Mouse (Mus musculus) forebrain, embryonic 15.5 days (tissue): ENCODE results near the gene Tex261. TPM values are rescaled to one million over a fixed set of nuclear protein-coding genes. Genes with fewer than 3 reads are reported as not detected.

Experiments used
- ATAC-seq: fragments of 200-750 bp; cut with Nextera tagmentation; replicated peaks from 2 replicates; pipeline ENCODE4 v1.8.0; 2017; ENCODE audit warnings: mild to moderate bottlenecking, moderate TSS enrichment, moderate library complexity
- H3K27ac ChIP-seq: fragments of 300-500 bp; sonication (generic); replicated peaks from 2 replicates; pipeline ENCODE4 v1.5.1; 2015; ENCODE audit warnings: mild to moderate bottlenecking, inconsistent platforms
- H3K27me3 ChIP-seq: fragments of 300-500 bp; sonication (generic); 2 replicates; pipeline ENCODE4 v1.6.1; 2015; ENCODE audit warnings: inconsistent platforms
- H3K36me3 ChIP-seq: fragments of 300-500 bp; sonication (generic); 2 replicates; pipeline ENCODE4 v1.6.1; 2015; ENCODE audit warnings: mild to moderate bottlenecking, inconsistent platforms
- H3K4me1 ChIP-seq: fragments of 300-500 bp; sonication (generic); 2 replicates; pipeline ENCODE4 v1.6.1; 2015; ENCODE audit warnings: inconsistent platforms
- H3K4me2 ChIP-seq: fragments of 300-500 bp; sonication (generic); replicated peaks from 2 replicates; pipeline ENCODE4 v1.6.1; 2015; ENCODE audit warnings: mild to moderate bottlenecking, inconsistent platforms
- H3K4me3 ChIP-seq: fragments of 300-500 bp; sonication (generic); 2 replicates; pipeline ENCODE4 v1.5.1; 2015; ENCODE audit warnings: mild to moderate bottlenecking, inconsistent platforms
- H3K9ac ChIP-seq: fragments of 300-500 bp; sonication (generic); replicated peaks from 2 replicates; pipeline ENCODE4 v1.6.1; 2015; ENCODE audit warnings: mild to moderate bottlenecking, inconsistent platforms
- H3K9me3 ChIP-seq: fragments of 300-500 bp; sonication (generic); 2 replicates; pipeline ENCODE4 v1.6.1; 2016; ENCODE audit warnings: inconsistent platforms
- WGBS: fragments of 180-500 bp; shearing (Covaris S2); methylation state at CpG from one replicate; pipeline ENCODE4 v1.1.7; 2015; ENCODE audit warnings: mixed read lengths; 5-methylcytosine and 5-hydroxymethylcytosine counted together
- polyA plus RNA-seq: library from polyadenylated mRNA; unstranded; fragments of >200 nt; fragmentation: Nextera tagmentation; extraction: Ambion mirVana; gene quantifications from 2 replicates; pipeline ENCODE4 v1.2.1, GENCODE M21; 2015

Gene Tex261
- polyA plus RNA-seq, 1 experiment from 2014 or later = 76.7 TPM

DNA sequence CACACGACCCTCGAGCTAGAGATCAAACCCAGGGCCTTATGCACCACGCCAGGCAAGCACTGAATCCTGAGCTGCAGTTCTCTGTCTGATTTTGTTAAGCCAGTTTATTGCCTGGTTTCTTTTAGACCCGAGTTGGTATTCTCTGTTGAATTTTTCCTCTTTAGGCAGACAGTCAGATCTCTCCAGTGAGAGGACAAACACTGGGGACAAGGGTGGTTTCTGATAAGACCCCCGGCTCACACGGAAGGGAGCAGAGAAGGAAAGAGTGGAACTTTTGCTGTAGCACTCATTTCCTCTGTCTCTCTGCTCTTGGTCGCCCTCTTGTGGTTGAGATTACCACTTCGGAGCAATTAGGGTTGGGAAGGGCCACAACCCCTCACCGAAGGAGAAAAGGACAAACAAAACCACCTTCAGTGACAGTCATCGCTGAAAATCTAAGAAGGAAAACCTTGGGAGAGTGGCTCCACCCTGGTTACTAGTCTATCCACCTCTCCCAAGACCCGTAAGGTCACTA is 25.4 kb downstream of the Tex261 start:
- no peak overlapping the region for H3K4me2 ChIP-seq
- WGBS = 5% methylated on average over 11 of the region's 11 CpGs

DNA sequence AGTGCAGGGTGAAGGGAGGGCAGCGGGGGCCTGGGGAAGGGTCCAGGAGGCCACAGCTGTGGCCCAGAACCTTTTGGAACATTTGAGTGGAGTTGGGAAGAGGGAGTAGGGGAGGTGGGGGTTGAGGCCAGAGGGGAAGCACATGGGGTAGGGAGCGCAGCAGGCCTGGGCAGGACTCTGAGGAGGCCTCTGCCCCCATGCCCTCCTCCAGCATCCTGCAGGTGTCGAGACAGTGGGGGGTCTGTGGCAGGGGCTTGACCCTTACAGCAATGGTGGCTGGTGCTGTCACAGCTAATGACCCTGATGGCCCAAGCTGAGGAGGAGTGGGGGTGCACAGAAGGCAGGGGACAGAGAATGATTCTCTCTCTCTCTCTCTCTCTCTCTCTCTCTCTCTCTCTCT is 26.3 kb downstream of the Tex261 start:
- no peak overlapping the region for H3K4me3 ChIP-seq
- no peak overlapping the region for H3K4me2 ChIP-seq
- H3K36me3 ChIP-seq = no peaks in the 10 kb centered on the region
- H3K27me3 ChIP-seq = no peaks in the 10 kb centered on the region; the same call in 1 of the 2 replicates
- H3K9me3 ChIP-seq = no peaks in the 10 kb centered on the region
- no peak overlapping the region for H3K9ac ChIP-seq
- no peaks in the 10 kb centered on the region for H3K4me1 ChIP-seq
- no peak for ATAC-seq
- H3K27ac ChIP-seq = no peak overlapping the region
- WGBS = 44% methylated on average over 3 of the region's 3 CpGs

More for the DNA sequence above, 25.4 kb downstream of the Tex261 start:
- H3K9me3 ChIP-seq = no peaks in the 10 kb centered on the region
- no peaks in the 10 kb centered on the region; the same call in 1 of the 2 replicates for H3K27me3 ChIP-seq
- H3K36me3 ChIP-seq = no peaks in the 10 kb centered on the region
- no peak for ATAC-seq
- no peak overlapping the region for H3K4me3 ChIP-seq
- H3K27ac ChIP-seq = no peak overlapping the region
- no peaks in the 10 kb centered on the region for H3K4me1 ChIP-seq
- no peak overlapping the region for H3K9ac ChIP-seq

DNA sequence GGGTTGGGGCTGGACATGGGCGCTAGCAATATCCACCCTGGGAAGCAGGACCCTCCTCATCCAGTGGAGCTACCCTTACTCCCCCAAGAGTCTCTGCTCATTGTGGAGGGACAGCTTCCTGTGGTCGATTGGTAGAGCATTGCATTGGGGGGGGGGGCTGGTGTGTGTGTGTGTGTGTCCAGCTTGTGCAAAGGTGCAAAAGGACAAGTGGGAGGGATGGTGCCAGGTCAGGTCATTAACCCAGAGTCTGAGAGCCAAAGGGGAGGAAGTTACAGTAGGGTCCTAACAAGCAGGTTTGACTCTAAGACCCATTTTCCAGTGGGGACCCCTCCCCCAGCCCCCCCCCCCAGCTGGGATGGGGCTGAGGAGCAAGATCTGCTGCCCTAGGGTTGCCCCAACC is 30.1 kb downstream of the Tex261 start:
- H3K27me3 ChIP-seq = no peaks in the 10 kb centered on the region
- H3K4me1 ChIP-seq = peaks cover 3% of the 10 kb centered on the region; the same call in 1 of the 2 replicates
- no peak overlapping the region for H3K9ac ChIP-seq
- ATAC-seq = no peak
- H3K4me3 ChIP-seq = no peak overlapping the region
- no peak overlapping the region for H3K27ac ChIP-seq
- H3K4me2 ChIP-seq = no peak overlapping the region
- H3K36me3 ChIP-seq = no peaks in the 10 kb centered on the region
- no peaks in the 10 kb centered on the region for H3K9me3 ChIP-seq
- 40% methylated on average over 2 of the region's 2 CpGs for WGBS

DNA sequence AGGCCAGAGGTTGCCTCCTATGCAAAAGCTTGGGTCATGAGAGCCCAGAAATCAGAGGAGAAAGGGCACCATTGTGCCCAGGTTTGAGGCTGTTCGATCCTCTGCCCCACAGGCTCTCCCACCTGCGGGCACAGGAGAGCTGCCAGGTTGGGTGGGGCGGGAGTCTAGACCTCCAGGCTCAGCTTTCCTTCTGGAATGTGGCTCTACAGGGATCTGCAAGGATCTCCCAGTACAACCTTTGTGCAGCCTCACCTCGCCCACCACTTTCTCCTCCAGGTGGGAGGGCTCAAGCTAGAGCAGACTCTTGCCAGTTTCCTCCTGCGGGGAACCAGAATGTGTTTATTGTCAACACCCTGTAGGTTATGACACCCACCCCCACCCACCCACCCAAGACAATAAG is 31.1 kb downstream of the Tex261 start:
- peaks cover 3% of the 10 kb centered on the region; the same call in 1 of the 2 replicates for H3K4me1 ChIP-seq
- no peak overlapping the region for H3K4me2 ChIP-seq
- no peak overlapping the region for H3K27ac ChIP-seq
- H3K9ac ChIP-seq = no peak overlapping the region
- no peaks in the 10 kb centered on the region for H3K9me3 ChIP-seq
- H3K36me3 ChIP-seq = no peaks in the 10 kb centered on the region
- 61% methylated on average over 5 of the region's 5 CpGs for WGBS
- H3K4me3 ChIP-seq = no peak overlapping the region
- no peaks in the 10 kb centered on the region for H3K27me3 ChIP-seq
- no peak for ATAC-seq

DNA sequence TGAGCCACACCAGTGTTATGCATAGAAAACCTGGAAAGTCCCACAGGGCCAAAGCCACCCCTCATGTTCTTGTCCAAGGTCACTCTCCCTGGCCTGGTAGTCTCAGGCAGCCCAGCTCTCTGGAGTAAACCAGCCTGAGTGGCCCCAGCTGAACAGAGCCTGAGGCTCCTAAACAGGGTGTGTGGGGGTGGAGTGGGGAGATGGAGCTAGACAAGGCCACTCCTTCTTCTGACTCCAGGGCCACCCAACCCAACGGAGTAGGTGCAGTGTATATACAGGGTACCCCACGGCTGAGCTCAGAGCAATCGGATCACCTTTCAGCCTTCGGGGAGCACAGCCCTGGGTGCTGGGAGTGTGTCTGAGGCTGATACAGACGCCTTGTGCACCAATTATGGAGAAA is 31.5 kb downstream of the Tex261 start:
- 60% methylated on average over 5 of the region's 5 CpGs for WGBS
- peaks cover 3% of the 10 kb centered on the region; the same call in 1 of the 2 replicates for H3K4me1 ChIP-seq
- no peak; the same call in 1 of the 2 replicates for ATAC-seq
- H3K27ac ChIP-seq = no peak overlapping the region
- no peaks in the 10 kb centered on the region for H3K27me3 ChIP-seq
- H3K4me3 ChIP-seq = no peak overlapping the region
- no peaks in the 10 kb centered on the region for H3K36me3 ChIP-seq
- H3K9me3 ChIP-seq = no peaks in the 10 kb centered on the region
- no peak overlapping the region for H3K4me2 ChIP-seq
- H3K9ac ChIP-seq = no peak overlapping the region

DNA sequence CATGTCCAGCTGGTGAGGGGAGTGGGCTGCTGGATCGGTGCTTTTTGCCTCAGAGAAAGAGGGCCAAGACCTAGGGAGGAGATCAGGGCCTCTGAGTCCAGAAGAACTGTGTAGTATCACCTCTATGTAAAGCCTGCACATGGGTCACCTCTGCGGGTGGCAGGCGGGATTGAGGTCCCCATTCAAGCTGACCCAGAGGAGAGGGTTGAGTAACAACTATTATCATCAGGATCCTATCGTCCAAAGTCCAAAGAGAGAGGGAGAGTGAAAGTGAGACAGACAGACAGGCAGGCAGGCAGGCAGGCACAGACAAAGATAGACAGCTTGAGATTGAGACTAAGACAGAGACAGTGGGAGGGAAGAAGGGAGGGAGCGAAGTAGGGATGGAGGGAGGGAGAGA is 32.4 kb downstream of the Tex261 start:
- H3K4me3 ChIP-seq = no peak overlapping the region
- peaks cover 3% of the 10 kb centered on the region; the same call in 1 of the 2 replicates for H3K4me1 ChIP-seq
- no peak overlapping the region for H3K4me2 ChIP-seq
- ATAC-seq = no peak
- H3K36me3 ChIP-seq = no peaks in the 10 kb centered on the region
- no peaks in the 10 kb centered on the region for H3K27me3 ChIP-seq
- no peak overlapping the region for H3K9ac ChIP-seq
- 60% methylated on average over 5 of the region's 5 CpGs for WGBS
- H3K9me3 ChIP-seq = no peaks in the 10 kb centered on the region
- H3K27ac ChIP-seq = no peak overlapping the region

DNA sequence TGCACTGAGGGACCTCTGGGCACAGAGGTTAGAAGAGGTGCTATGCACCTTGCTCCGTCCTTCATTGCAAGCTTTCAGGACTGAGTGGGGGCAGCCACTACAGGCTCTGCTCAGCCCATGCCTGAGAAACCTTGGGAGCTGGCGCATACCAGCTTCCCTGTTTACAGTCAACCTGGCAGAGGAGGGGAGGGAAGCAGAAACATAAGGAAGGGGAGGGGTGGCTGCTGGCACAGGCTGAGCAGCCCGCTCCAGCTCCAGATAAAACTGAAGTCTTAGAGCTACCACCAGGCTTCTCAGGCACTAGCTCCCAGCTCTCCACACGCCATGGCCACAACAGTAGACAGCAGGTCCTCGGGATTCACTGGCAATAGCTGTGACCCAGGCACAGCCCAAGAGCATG is 32.9 kb downstream of the Tex261 start, which contains the start of gene Atp6v1b1:
Gene Atp6v1b1, plus strand, starts transcription at position 230 of the 400 bp plus-strand sequence.
- Histone ChIP-seq H3K4me1 (peaks cover 3% of the 10 kb centered on the region; the same call in 1 of the 2 replicates), H3K27ac (no peak within 1 kb of the TSS), H3K9ac (no peak within 1 kb of the TSS), H3K9me3 (no peaks in the 10 kb centered on the region), H3K4me3 (no peak within 1 kb of the TSS), H3K4me2 (no peak within 1 kb of the TSS), H3K27me3 (no peaks in the 10 kb centered on the region), H3K36me3 (no peaks in the 10 kb centered on the region)
- WGBS = 60% methylated on average over 5 of the region's 5 CpGs
- peak; percentile 53; the same call in 1 of the 2 replicates for ATAC-seq

DNA sequence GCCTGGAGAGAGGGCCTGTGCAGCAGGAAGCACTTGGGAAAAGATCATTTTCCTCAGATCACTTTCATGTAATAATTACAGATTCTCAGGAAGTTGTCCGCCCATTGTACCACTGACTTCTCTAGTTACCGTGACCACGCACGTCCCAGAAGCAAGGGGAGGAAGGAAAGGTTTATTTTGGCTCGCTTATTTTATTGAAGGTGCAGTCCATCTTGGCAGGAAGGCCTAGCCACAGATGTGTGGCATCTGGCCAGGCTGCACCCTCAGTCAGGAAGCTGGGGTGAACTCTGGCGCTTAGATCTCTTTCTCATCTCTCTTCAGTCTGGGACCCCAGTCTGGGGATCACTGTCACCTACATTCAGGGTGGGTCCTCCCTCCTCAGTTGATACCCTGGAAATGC is 37.0 kb downstream of the Tex261 start:
- H3K4me2 ChIP-seq = no peak overlapping the region
- H3K9me3 ChIP-seq = no peaks in the 10 kb centered on the region
- 86% methylated on average over 6 of the region's 6 CpGs for WGBS
- no peaks in the 10 kb centered on the region for H3K27me3 ChIP-seq
- H3K9ac ChIP-seq = no peak overlapping the region
- H3K4me3 ChIP-seq = no peak overlapping the region
- no peaks in the 10 kb centered on the region for H3K36me3 ChIP-seq
- H3K27ac ChIP-seq = no peak overlapping the region
- no peak for ATAC-seq
- peaks cover 3% of the 10 kb centered on the region; the same call in 1 of the 2 replicates for H3K4me1 ChIP-seq

DNA sequence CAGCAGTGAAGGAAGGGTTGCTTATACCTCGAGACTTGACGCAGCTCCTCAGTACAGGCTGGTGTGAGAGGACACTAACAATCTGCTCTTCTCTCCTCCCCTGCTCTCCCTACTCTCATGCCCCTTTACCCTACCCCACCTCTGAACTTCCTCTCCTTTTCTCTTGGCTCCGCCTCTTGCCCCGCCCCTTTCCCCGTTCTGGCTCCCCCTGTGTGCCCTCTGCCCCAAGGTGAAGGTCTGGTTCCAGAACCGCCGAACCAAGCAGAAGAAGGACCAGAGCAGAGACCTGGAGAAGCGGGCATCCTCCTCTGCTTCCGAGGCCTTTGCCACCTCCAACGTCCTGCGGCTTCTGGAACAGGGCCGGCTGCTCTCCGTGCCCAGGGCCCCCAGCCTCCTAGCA is 38.3 kb downstream of the Tex261 start:
- Histone ChIP-seq H3K27ac (no peak overlapping the region), H3K9me3 (no peaks in the 10 kb centered on the region), H3K4me1 (no peaks in the 10 kb centered on the region), H3K9ac (no peak overlapping the region), H3K4me3 (no peak overlapping the region), H3K36me3 (no peaks in the 10 kb centered on the region), H3K27me3 (no peaks in the 10 kb centered on the region), H3K4me2 (no peak overlapping the region)
- WGBS = 41% methylated on average over 13 of the region's 13 CpGs
- ATAC-seq = no peak

DNA sequence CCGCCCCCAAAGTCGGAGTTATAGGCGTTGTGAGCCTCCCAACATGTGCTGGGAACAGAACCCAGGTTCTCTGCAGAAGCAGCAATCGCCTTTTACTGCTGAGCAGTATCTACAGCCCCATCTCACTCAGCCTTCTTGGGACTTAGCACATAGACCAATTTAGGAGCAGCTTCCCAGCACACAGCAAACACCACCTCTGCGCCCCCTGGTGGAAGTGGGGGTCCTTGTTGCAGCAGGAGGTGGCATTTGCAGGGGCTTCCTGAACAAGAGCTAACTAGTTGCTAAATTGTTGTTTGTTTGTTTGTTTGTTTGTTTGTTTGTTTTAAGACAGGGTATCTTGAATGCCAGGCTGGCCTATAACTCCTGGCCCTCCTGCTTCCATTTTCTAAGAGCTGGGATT is 44.5 kb downstream of the Tex261 start:
- Histone ChIP-seq H3K9ac (no peak overlapping the region), H3K4me3 (no peak overlapping the region), H3K4me2 (no peak overlapping the region), H3K4me1 (no peaks in the 10 kb centered on the region), H3K36me3 (no peaks in the 10 kb centered on the region), H3K27me3 (peaks cover 6% of the 10 kb centered on the region; the same call in 1 of the 2 replicates), H3K9me3 (no peaks in the 10 kb centered on the region), H3K27ac (no peak overlapping the region)
- ATAC-seq = no peak
- WGBS = 35% methylated on average over 5 of the region's 5 CpGs

DNA sequence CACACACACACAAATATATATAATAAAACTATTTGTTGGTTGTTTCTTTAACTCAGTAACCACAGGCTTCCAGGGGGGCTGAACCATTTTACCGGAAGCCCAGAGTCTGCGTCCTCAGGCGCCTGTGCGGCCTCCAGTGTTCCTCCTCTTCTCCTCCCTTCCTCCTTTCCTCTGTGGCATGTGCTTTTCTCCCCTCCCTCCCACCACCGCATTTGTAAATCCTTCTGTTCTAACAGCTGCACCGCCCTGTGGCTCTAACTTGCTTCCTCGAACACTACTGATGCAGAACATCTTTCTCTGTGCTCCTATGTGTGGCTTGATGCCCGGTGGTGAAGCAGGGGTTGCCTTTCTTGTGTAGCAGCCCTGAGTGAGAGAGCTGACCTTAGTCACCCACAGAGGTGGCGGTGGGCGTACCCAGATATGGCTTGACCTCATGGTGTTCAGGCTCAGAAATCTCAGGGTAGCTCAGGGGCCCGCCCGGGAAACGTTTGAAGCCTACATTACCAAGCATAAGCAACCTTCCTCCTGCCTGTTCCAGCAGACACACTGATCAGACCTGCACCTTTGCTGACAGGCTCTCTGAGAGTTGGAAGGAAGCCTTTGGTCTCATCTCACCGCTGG is 46.2 kb downstream of the Tex261 start:
- Histone ChIP-seq H3K27me3 (peaks cover 12% of the 10 kb centered on the region; the same call in 1 of the 2 replicates), H3K36me3 (no peaks in the 10 kb centered on the region), H3K4me2 (no peak overlapping the region), H3K4me3 (no peak overlapping the region), H3K4me1 (no peaks in the 10 kb centered on the region), H3K27ac (no peak overlapping the region), H3K9ac (no peak overlapping the region), H3K9me3 (no peaks in the 10 kb centered on the region)
- ATAC-seq = no peak
- WGBS = 67% methylated on average over 14 of the region's 14 CpGs

DNA sequence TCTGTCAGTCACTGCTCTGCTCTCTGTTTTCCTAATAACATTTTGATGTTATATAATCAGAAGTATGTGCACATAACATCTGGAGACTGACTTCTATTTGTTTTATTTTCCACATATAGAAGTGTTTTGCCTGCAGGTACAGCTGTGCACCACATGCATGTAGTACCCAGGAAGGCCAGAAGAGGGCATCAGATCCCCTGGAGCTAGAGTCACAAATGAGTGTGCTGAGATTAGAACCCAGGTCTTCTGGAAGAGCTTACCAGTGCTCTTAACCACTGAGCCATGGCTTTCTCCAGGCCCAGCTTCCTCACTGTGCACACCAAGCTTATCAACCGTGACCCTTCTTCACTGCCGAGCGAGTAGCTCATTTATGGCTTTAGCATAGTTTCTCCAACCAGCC is 47.1 kb downstream of the Tex261 start:
- Histone ChIP-seq H3K4me3 (no peak overlapping the region), H3K4me1 (no peaks in the 10 kb centered on the region), H3K4me2 (no peak overlapping the region), H3K27ac (no peak overlapping the region), H3K27me3 (peaks cover 12% of the 10 kb centered on the region; the same call in 1 of the 2 replicates), H3K9me3 (no peaks in the 10 kb centered on the region), H3K36me3 (no peaks in the 10 kb centered on the region), H3K9ac (no peak overlapping the region)
- 93% methylated on average over 3 of the region's 3 CpGs for WGBS
- ATAC-seq = no peak

DNA sequence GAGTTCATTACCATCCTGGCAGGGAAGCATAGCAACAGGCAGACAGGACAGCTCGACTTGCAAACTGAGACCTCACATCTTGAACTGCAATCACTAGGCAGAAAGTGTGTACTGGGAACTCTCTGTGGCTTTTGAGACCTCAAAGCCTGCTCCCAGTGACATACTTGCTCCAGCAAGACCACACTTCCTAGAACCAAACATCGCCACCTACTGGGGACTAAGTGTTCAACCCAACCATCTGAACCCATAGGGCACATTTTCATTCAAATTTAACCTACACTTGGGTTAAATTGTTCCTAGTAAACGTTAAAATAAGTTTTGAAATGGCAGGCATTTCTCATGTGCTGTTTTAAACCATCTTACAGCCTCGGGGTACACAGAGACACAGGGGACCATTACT is 48.4 kb downstream of the Tex261 start:
- no peak overlapping the region for H3K9ac ChIP-seq
- no peaks in the 10 kb centered on the region for H3K9me3 ChIP-seq
- H3K27me3 ChIP-seq = peaks cover 23% of the 10 kb centered on the region
- H3K4me2 ChIP-seq = no peak overlapping the region
- no peaks in the 10 kb centered on the region for H3K4me1 ChIP-seq
- ATAC-seq = no peak
- H3K4me3 ChIP-seq = no peak overlapping the region
- no peaks in the 10 kb centered on the region for H3K36me3 ChIP-seq
- WGBS = 49% methylated on average over 4 of the region's 4 CpGs
- no peak overlapping the region for H3K27ac ChIP-seq
